Mouse (Mus musculus): ENCODE results near the gene Cryz.

DNA sequence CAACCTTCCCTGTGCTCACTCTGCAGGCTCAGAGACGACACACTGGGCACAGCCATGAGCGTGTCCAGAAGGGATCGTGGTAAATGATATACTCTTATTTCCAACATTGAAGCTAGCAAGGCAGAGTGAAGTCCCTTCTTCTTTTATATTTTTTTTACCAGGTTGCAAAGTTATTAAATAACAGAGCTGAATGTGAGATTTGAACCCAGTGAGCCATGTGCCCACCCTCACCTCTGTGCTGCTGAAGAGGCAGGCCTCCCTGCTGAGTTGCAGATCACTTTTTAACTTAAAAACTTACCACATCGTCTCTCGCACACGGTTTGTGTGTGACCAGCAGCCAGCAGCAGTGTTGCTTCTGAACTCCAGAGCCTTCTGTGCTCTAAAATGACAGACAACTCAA lies 2.4 kb upstream of the Cryz start:
- TF ChIP-seq CTCF (IDR thresholded peaks at IDR 0.05; ENCODE audit: low read depth): no peak
- TF ChIP-seq EP300 (IDR thresholded peaks at IDR 0.05; ENCODE audit: low read depth): no peak

Data from heart, postnatal 0 days (tissue).